Mouse (Mus musculus): ENCODE results near the gene Irf2.

Irf2 gene

DNA sequence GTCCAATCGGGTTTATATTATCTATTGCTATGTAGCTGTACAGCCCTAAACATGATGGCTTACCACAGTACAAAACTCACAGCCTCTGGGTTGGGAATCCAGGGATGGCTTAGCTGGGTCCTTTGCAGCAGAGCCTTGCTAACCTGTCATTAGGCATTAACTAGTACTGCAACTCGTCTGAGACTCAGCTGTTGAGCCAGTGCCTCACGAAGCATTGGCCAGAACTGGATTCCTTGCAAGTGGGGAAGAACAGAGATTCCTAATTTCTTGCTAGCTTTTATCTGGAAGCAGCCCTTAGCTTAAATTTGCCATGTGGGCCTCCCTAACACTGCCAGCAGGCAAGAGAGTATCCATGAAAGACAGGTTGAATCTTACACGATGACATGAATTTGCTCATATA, 104.3 kb downstream of the Irf2 start:
- DNase-seq (ENCODE audit: low read depth): no peak

GRCm38 (mm10) chr8:46844371-46844973, 104.9 kb downstream of the Irf2 start:
- no peak for DNase-seq (ENCODE audit: low read depth)

GRCm38 (mm10) chr8:46844974-46845774, 105.6 kb downstream of the Irf2 start:
- no peak for DNase-seq (ENCODE audit: low read depth)

DNA sequence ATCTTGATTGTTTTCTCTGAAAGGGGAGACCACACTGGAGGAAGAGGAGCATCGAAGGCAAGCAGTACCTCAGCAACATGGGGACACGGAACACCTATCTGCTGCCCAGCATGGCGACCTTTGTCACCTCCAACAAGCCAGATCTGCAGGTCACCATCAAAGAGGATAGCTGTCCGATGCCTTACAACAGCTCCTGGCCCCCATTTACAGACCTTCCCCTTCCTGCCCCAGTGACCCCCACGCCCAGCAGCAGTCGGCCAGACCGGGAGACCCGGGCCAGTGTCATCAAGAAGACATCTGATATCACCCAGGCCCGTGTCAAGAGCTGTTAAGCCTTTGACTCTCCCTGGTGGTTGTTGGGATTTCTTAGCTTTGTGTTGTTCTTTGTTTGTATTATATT, 106.4 kb downstream of the Irf2 start:
- DNase-seq (ENCODE audit: low read depth): no peak

GRCm38 (mm10) chr8:46846893-46847292, 107.4 kb downstream of the Irf2 start:
- DNase-seq (ENCODE audit: low read depth): no peak

- no peak for DNase-seq (ENCODE audit: low read depth)
Observed at GRCm38 (mm10) chr8:46848011-46848641, 108.6 kb downstream of the Irf2 start.

DNA sequence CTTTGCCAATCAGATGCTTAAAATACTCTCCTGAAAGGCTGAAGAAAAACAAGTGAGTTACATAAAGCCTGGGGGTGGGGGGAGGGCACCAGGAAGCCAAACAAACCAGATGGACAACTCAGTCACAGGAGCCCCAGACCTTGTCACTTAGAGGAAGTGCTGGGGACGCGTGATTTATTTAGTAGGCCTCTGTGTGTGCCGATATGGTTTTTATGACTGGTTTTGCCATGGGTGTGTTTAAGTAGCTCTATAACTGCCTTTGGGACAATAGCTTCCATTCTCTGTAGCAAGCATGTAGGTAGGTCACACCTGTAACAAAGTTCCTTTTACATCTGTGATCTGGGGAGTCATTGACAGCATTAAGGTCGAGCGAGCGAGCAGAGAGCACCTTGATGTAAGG, 109.4 kb downstream of the Irf2 start:
- no peak for DNase-seq (ENCODE audit: low read depth)

- no peak for DNase-seq (ENCODE audit: low read depth)
Observed at GRCm38 (mm10) chr8:46849458-46849857, 109.9 kb downstream of the Irf2 start.

DNA sequence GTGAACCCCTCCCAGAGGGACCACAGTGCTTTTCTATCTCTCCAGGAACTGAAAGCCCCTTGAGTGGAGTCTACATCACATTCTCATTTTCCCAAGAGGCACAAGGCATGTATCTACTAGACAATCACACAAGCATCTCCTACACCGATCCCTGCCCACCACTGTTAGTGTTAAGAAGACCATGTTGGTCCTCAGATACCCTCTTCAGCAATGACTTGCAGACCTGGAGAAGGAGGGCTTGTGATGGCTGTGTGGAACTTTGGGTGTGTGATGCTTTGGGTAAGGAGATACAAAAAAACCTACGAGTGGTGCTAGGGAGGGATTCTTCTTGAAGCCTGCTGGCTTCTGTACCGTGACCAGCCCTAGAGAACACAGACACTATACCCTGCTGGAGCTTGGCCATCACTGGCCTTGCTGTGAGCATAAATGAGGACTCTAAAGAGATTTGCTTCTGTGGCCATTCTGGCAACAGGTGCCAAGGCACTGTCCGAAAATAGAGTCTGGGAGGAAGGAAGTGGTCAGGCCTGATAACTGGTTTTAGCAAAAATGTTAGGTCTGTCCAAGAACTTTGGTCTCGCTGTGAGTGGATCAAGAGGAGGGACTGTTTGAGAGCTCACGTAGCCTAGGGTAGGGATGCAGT, 110.8 kb downstream of the Irf2 start:
- DNase-seq (ENCODE audit: low read depth): no peak

- no peak for DNase-seq (ENCODE audit: low read depth)
Observed at GRCm38 (mm10) chr8:46851560-46851959, 112.0 kb downstream of the Irf2 start.

DNA sequence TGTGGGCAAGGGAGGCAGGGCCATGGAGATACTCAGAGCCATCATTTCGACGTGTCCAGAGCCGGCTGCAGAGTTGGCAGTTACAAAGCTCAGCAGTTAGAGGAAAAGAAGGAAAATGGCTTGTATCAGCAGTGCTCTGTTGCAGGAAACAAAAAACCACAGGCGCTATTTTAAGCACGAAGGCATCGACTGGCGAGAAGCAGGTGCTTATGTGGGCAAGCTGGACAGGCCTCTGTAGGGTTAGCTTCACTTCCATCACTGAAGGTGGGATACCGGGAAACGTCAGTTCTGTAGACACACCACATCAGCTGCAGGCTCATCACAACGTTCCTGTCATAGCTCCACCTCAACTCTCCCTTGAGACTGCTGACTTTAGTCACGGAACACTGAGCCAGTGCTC, 112.8 kb downstream of the Irf2 start:
- DNase-seq (ENCODE audit: low read depth): no peak

- no peak for DNase-seq (ENCODE audit: low read depth)
Observed at GRCm38 (mm10) chr8:46859164-46859846, 119.8 kb downstream of the Irf2 start.

DNA sequence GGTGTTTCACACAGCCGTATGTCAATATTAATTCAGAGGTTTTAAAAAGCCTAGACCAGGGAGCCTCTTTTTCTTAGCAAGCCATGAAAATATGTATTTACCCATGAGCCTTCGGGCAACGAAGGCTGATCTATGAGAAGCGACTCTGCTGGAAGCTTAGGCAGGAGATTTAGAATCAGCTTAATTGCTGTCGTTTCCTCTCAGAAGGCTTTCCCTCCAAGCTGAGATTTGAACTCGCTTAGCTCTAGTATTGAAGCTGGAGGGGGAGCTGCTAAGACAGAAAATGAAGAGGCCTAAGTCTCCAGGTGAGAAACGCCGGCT, 120.3 kb downstream of the Irf2 start:
- DNase-seq (ENCODE audit: low read depth): no peak

- no peak for DNase-seq (ENCODE audit: low read depth)
Observed at GRCm38 (mm10) chr8:46862508-46862907, 123.0 kb downstream of the Irf2 start.

GRCm38 (mm10) chr8:46865428-46865827, 125.9 kb downstream of the Irf2 start:
- DNase-seq (ENCODE audit: low read depth): peak; percentile 32

- peak; percentile 48 for DNase-seq (ENCODE audit: low read depth)
Observed at GRCm38 (mm10) chr8:46867440-46867839, 127.9 kb downstream of the Irf2 start.

DNA sequence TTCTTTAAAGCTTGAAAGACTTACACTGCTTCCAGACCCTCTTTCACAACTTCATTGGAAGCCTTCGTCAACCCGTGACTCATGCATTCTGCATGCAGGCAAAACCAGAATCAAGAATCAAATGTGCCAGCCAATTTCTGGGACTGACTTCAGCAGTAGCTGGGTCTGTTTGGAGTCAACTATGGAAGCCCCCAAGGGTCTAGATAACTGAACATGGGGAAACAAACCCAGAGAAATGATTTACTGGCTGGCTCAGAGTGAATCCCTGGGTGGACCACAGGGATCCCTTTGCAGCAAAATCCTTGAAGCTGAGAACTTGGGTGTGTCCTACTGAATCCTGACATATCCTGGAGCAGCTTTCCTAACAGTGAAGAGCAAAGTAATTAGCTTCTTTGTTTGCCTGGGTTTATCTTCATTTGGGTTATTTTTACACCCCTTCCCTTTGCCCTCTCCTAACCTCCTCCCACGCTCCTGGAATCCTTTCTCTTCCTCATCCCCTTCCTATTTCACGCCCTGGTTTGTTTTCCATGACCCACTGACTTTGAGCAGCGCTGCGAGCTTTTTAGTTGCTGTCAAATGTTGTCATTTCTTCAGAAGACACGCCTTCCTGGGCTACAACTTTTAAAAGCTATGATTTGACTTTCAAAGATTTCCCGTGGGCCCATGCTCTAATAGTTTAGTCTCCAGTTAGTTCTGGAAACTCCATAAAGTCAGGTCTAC, 129.0 kb downstream of the Irf2 start:
- DNase-seq (ENCODE audit: low read depth): peak; percentile 95

- peak; percentile 68 for DNase-seq (ENCODE audit: low read depth)
Observed at GRCm38 (mm10) chr8:46869521-46869925, 130.0 kb downstream of the Irf2 start.

DNA sequence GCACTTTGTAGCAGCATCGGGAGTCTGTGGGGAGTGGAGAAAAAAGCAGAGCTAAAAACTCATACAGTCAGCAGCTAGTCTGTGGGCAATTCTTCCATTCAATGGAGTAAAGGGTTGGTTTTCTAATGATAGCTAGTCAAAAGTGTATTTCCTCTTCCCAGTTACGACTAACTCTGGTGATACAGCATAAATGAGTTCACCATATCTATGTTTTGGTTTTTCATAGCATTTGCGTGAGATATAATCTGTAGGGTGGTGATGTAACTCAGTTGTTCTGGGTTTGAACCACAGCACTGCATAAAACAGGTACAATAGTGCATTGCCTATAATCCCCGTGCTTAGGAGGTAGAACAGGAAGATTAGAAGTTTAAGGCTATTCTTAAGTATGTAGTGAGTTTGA, 131.6 kb downstream of the Irf2 start:
- DNase-seq (ENCODE audit: low read depth): no peak

GRCm38 (mm10) chr8:46875615-46876293, 136.2 kb downstream of the Irf2 start:
- DNase-seq (ENCODE audit: low read depth): no peak

GRCm38 (mm10) chr8:46881348-46881747, 141.8 kb downstream of the Irf2 start:
- no peak for DNase-seq (ENCODE audit: low read depth)

Measured in NIH3T3 (cell line).